Mouse (Mus musculus) hindbrain, embryonic 15.5 days (tissue): Measurements from ENCODE around the gene Tbc1d22a. TPM values are rescaled to one million over a fixed set of nuclear protein-coding genes. Genes with fewer than 3 reads are reported as not detected.

Experiments used
- ATAC-seq: fragments of 200-750 bp; cut with Nextera tagmentation; 2 replicates; pipeline ENCODE4 v1.8.0; 2017; ENCODE audit warnings: low read depth, moderate number of reproducible peaks, moderate TSS enrichment; ENCODE audit not compliant: low FRiP score
- H3K27ac ChIP-seq: fragments of 300-500 bp; sonication (generic); replicated peaks from 2 replicates; pipeline ENCODE4 v1.5.1; 2015; ENCODE audit warnings: mild to moderate bottlenecking, inconsistent platforms
- H3K27me3 ChIP-seq: fragments of 300-500 bp; sonication (generic); 2 replicates; pipeline ENCODE4 v1.6.1; 2015; ENCODE audit warnings: control low read depth, inconsistent platforms
- H3K36me3 ChIP-seq: fragments of 300-500 bp; sonication (generic); 2 replicates; pipeline ENCODE4 v1.6.1; 2015; ENCODE audit warnings: control low read depth, inconsistent platforms
- H3K4me1 ChIP-seq: fragments of 300-500 bp; sonication (generic); replicated peaks from 2 replicates; pipeline ENCODE4 v1.6.1; 2015; ENCODE audit warnings: control low read depth, inconsistent platforms
- H3K4me2 ChIP-seq: fragments of 300-500 bp; sonication (generic); 2 replicates; pipeline ENCODE4 v1.6.1; 2015; ENCODE audit warnings: moderate library complexity, mild to moderate bottlenecking, inconsistent platforms
- H3K4me3 ChIP-seq: fragments of 300-500 bp; sonication (generic); 2 replicates; pipeline ENCODE4 v1.5.1; 2015; ENCODE audit warnings: mild to moderate bottlenecking, inconsistent platforms
- H3K9ac ChIP-seq: fragments of 300-500 bp; sonication (generic); 2 replicates; pipeline ENCODE4 v1.6.1; 2015; ENCODE audit warnings: inconsistent platforms
- H3K9me3 ChIP-seq: fragments of 300-500 bp; sonication (generic); 2 replicates; pipeline ENCODE4 v1.6.1; 2016; ENCODE audit warnings: control low read depth, inconsistent platforms
- WGBS: fragments of 180-500 bp; shearing (Covaris S2); methylation state at CpG from one replicate; pipeline ENCODE4 v1.1.7; 2015; 5-methylcytosine and 5-hydroxymethylcytosine counted together
- polyA plus RNA-seq: library from polyadenylated mRNA; unstranded; fragments of >200 nt; fragmentation: Nextera tagmentation; extraction: Ambion mirVana; gene quantifications from 2 replicates; pipeline ENCODE4 v1.2.1, GENCODE M21; 2015

Gene Tbc1d22a
- polyA plus RNA-seq, 1 experiment from 2014 or later: 13.2 TPM

DNA sequence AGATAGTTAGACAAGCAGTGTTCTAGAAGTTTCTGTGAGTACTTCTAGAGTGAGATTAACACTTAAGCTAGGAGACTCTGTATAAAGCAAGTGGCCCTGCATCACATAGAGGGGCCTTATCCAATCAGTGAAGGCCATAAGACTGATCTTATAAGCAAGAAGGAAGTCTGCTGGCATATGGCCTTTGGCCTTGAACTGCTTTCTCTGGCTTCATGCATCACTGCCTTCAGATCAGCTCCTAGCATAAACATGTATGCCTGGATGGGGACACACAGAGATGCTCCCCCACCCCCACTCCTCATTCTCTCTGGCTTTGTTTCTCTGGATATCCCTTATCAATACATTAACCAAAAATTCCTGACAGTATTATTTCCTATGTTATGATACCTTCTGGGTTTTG, 218.5 kb downstream of the Tbc1d22a start:
- Histone ChIP-seq H3K27me3 (no peaks in the 10 kb centered on the region), H3K9ac (no peak overlapping the region), H3K36me3 (no peaks in the 10 kb centered on the region), H3K4me1 (peaks cover 12% of the 10 kb centered on the region; the same call in 1 of the 2 replicates), H3K4me3 (no peak overlapping the region), H3K4me2 (no peak overlapping the region), H3K9me3 (no peaks in the 10 kb centered on the region), H3K27ac (no peak overlapping the region; the same call in 1 of the 2 replicates)
- ATAC-seq: no peak

- ATAC-seq: no peak
These were observed 219.1 kb downstream of the Tbc1d22a start for GRCm38 (mm10) chr15:86433378-86433777.

GRCm38 (mm10) chr15:86434241-86434640, 220.0 kb downstream of the Tbc1d22a start:
- Histone ChIP-seq H3K9me3 (no peaks in the 10 kb centered on the region), H3K4me1 (peaks cover 8% of the 10 kb centered on the region; the same call in 1 of the 2 replicates), H3K27ac (no peak overlapping the region), H3K36me3 (no peaks in the 10 kb centered on the region), H3K4me2 (no peak overlapping the region), H3K27me3 (no peaks in the 10 kb centered on the region), H3K9ac (no peak overlapping the region), H3K4me3 (no peak overlapping the region)
- ATAC-seq: no peak
- 76% methylated on average over 3 of the region's 3 CpGs for WGBS

More at GRCm38 (mm10) chr15:86433378-86433777, 219.1 kb downstream of the Tbc1d22a start:
- no peaks in the 10 kb centered on the region for H3K27me3 ChIP-seq
- 59% methylated on average over 8 of the region's 8 CpGs for WGBS
- no peaks in the 10 kb centered on the region for H3K36me3 ChIP-seq
- H3K4me2 ChIP-seq: no peak overlapping the region
- no peak overlapping the region for H3K9ac ChIP-seq
- H3K27ac ChIP-seq: no peak overlapping the region
- H3K4me3 ChIP-seq: no peak overlapping the region
- H3K9me3 ChIP-seq: no peaks in the 10 kb centered on the region
- H3K4me1 ChIP-seq: peaks cover 10% of the 10 kb centered on the region; the same call in 1 of the 2 replicates

DNA sequence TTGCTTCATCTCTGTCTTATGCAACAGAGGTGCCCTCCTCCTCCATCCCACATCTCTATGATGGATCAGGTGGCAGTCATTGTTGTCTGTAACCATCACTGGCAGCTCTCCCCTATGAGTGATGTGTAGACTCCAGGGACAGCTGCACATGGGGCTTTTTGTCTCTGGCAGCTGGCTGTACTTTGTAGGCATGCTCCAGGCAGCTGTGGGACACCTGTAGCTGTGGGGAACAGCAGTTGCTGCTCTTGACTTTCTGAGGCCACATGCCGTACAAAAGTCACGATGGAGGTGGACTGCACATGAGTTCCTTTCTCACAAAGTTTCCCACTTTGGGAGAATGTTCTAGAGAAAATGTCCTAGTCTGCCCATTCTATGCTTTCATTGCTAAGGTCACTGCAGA, 223.1 kb downstream of the Tbc1d22a start:
- no peak for ATAC-seq

DNA sequence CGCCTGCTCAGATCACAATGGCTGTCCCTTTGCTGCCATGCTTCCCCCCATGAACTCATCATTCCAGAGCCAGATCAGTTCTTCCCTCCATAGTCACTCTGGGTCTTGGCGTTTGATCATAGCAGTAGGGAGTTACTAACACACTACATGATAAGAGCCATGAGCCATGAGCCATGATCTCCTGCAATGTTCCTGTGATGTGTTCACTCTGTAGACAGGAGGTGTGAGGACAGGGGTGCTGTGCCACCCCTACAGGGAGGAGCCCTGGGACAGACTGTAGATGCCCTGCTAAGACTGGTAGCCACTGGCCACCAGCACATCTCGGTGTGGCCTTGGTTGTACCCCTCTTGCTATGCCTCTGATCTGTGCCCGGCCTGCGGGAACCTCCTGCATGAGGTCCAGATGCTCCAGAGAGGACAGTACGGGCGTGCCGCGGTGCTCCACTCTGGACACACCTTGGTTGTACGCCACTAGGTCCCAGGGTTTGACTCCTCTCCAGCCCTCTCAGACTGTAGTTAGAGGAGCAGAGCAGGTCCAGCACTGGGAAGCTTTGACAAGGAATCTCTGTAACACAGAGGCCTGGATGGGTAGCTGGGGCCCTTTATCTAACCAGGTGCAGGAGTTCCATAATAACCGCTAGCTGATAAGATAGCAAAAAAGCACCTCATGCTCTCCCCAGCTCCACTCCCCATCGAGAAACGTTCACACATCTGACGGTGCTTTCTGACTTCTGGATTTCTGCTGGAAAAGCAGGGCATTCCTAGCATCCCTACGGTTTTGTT, 224.9 kb downstream of the Tbc1d22a start:
- WGBS: 95% methylated on average over 15 of the region's 15 CpGs
- no peak for ATAC-seq

More for the DNA sequence above, 223.1 kb downstream of the Tbc1d22a start:
- H3K36me3 ChIP-seq: no peaks in the 10 kb centered on the region
- H3K9ac ChIP-seq: no peak overlapping the region
- no peak overlapping the region for H3K4me2 ChIP-seq
- H3K4me3 ChIP-seq: no peak overlapping the region
- WGBS: 90% methylated on average over 2 of the region's 2 CpGs
- 0 out of 2 replicates have a peak, but pooled peaks cover 5% of the 10 kb centered on the region for H3K4me1 ChIP-seq
- H3K27ac ChIP-seq: no peak overlapping the region
- no peaks in the 10 kb centered on the region for H3K9me3 ChIP-seq
- no peaks in the 10 kb centered on the region for H3K27me3 ChIP-seq

DNA sequence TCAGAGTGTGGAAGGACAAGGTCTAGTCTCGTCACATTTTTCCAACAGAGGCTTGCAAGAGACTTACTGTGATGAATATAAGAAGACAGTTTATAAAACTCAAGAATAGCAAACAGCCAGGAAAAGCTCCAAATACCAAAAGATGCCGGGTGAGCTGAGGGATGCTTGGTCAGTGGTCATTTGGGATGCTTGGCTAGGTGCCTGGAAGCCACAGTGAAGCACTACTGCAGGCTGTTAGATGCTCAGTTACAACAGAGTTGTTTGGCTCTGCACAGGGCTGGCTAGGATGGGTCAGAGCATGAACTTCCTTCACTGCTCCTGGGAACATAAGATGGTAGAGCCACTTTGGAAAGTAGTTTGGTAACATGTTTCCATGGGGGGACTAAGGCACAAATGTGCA, 230.0 kb downstream of the Tbc1d22a start:
- ATAC-seq: no peak
- Histone ChIP-seq H3K36me3 (no peaks in the 10 kb centered on the region), H3K4me3 (no peak overlapping the region), H3K4me2 (no peak overlapping the region), H3K27ac (no peak overlapping the region), H3K9me3 (no peaks in the 10 kb centered on the region), H3K9ac (no peak overlapping the region), H3K4me1 (no peaks in the 10 kb centered on the region), H3K27me3 (no peaks in the 10 kb centered on the region)
- 66% methylated on average over 2 of the region's 2 CpGs for WGBS

More for the DNA sequence above, 224.9 kb downstream of the Tbc1d22a start:
- Histone ChIP-seq H3K36me3 (no peaks in the 10 kb centered on the region), H3K27ac (no peak overlapping the region), H3K9ac (no peak overlapping the region), H3K4me1 (0 out of 2 replicates have a peak, but pooled peaks cover 2% of the 10 kb centered on the region), H3K9me3 (no peaks in the 10 kb centered on the region), H3K4me3 (no peak overlapping the region), H3K4me2 (no peak overlapping the region), H3K27me3 (no peaks in the 10 kb centered on the region)

DNA sequence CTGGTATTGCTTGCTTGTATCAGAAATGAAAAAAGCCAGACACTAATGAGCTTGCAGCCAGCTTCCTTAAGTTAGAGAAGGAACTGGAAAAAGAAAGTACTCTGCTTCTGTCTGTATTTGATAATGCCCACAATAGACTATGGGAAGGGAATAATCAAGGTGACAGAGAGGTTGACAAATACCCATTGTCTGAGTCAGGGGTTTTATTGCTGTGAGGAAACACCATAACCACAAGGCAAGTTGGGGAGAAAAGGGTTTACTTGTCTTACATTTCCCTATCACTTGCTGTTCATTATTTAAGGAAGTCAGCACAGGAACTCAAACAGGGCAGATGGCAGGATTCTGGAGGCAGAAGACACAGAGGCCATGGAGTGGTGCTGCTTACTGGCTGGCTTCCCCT, 231.8 kb downstream of the Tbc1d22a start:
- H3K4me3 ChIP-seq: no peak overlapping the region
- H3K27ac ChIP-seq: no peak overlapping the region
- no peaks in the 10 kb centered on the region for H3K4me1 ChIP-seq
- H3K9me3 ChIP-seq: no peaks in the 10 kb centered on the region
- H3K9ac ChIP-seq: no peak overlapping the region
- ATAC-seq: no peak
- no peak overlapping the region for H3K4me2 ChIP-seq
- H3K36me3 ChIP-seq: no peaks in the 10 kb centered on the region
- H3K27me3 ChIP-seq: no peaks in the 10 kb centered on the region

DNA sequence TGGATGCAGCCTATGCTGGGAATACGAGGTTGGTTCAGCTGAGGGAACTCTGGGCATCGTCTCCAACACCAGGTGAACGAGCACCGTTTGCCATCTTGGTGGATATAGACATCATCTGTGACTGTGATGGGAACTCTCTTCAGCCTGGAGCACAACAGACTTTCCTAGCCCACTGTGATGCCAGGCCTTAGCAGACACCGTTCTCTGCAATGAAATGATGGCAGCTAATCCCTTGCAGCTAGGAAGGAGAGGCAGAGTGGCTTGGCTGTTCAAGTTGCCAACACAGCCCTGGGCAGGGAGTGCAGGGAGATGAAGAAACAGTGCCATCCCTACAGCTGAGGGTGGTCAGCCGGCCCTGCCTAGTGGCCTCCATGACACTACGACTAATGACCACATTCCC, 233.0 kb downstream of the Tbc1d22a start:
- H3K9me3 ChIP-seq: no peaks in the 10 kb centered on the region
- H3K27me3 ChIP-seq: no peaks in the 10 kb centered on the region
- WGBS: 88% methylated on average over 7 of the region's 7 CpGs
- no peak overlapping the region for H3K4me2 ChIP-seq
- no peaks in the 10 kb centered on the region for H3K4me1 ChIP-seq
- H3K4me3 ChIP-seq: no peak overlapping the region
- H3K36me3 ChIP-seq: no peaks in the 10 kb centered on the region
- ATAC-seq: no peak
- H3K9ac ChIP-seq: no peak overlapping the region
- no peak overlapping the region for H3K27ac ChIP-seq

DNA sequence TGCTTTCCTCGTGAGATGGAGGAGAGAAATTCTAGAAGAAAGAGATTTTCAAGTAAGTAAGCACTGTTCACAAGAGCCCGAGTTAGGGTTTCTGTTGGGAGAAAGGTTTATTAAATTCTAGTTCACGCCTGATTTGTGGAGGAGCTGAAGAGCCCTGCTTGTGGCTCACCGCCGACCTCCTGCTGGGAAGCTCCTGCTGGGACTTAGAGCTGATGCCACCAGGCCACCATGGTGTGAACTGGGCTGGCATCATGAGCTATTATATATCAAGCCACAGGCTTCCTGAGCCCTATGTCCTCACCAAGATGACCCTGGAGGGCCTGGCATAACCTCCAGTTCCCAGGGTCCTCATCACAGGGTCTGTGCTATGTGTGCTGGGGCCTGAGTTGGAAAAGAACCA, 235.0 kb downstream of the Tbc1d22a start:
- H3K36me3 ChIP-seq: no peaks in the 10 kb centered on the region
- no peaks in the 10 kb centered on the region for H3K27me3 ChIP-seq
- H3K9ac ChIP-seq: no peak overlapping the region
- 77% methylated on average over 5 of the region's 5 CpGs for WGBS
- no peaks in the 10 kb centered on the region for H3K4me1 ChIP-seq
- no peak overlapping the region for H3K4me2 ChIP-seq
- no peak for ATAC-seq
- no peaks in the 10 kb centered on the region for H3K9me3 ChIP-seq
- H3K27ac ChIP-seq: no peak overlapping the region
- no peak overlapping the region for H3K4me3 ChIP-seq

DNA sequence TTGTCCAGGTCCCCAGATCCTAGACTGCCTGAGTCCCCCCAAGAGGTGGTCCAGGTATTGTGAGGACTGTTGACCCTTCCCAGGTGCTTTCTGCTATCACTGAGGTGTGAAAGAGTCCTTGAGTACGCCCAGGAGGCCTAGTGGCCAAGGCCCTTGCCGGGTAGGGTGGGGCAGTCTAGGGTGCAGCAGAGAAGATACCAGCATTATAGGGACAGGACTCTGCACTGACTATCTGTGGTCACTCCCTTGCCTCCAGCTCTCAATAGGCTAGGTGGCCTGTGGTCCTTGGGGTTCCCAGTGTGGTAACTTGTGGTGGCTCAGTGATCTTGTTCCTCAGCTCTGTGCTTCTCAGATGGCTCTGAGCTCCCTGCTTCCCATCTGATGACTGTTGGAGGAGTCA, 235.5 kb downstream of the Tbc1d22a start:
- Histone ChIP-seq H3K4me2 (no peak overlapping the region), H3K27ac (no peak overlapping the region), H3K36me3 (no peaks in the 10 kb centered on the region), H3K4me1 (no peaks in the 10 kb centered on the region), H3K4me3 (no peak overlapping the region), H3K9ac (no peak overlapping the region), H3K27me3 (no peaks in the 10 kb centered on the region), H3K9me3 (no peaks in the 10 kb centered on the region)
- ATAC-seq: no peak
- 98% methylated on average over 2 of the region's 2 CpGs for WGBS

DNA sequence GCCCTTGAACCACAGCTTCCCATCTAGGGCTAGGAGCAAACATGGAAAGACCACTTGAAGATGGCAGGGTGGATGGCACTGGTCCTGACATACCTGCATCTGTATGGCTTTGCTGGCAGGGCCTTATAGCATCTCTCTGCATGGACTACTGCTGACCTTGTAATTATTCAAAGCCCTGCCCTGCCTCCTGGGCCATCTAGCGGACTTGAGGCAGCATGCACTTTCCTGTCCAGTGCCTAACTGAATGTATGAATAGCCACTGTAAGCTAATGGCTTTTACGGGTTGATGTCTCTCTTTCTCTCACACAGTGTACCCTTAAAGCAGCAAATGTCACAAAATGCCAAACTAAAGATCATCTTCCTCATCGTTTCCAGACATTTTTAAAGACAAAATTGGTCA, 245.2 kb downstream of the Tbc1d22a start:
- H3K4me3 ChIP-seq: no peak overlapping the region
- WGBS: 66% methylated on average over 3 of the region's 3 CpGs
- H3K27me3 ChIP-seq: no peaks in the 10 kb centered on the region
- no peaks in the 10 kb centered on the region for H3K36me3 ChIP-seq
- H3K9me3 ChIP-seq: no peaks in the 10 kb centered on the region
- no peak overlapping the region for H3K27ac ChIP-seq
- ATAC-seq: no peak
- no peaks in the 10 kb centered on the region; the same call in 1 of the 2 replicates for H3K4me1 ChIP-seq
- H3K9ac ChIP-seq: no peak overlapping the region
- no peak overlapping the region for H3K4me2 ChIP-seq

GRCm38 (mm10) chr15:86462636-86463035, 248.4 kb downstream of the Tbc1d22a start:
- Histone ChIP-seq H3K9me3 (no peaks in the 10 kb centered on the region), H3K27me3 (no peaks in the 10 kb centered on the region), H3K4me3 (no peak overlapping the region), H3K4me2 (no peak overlapping the region), H3K36me3 (no peaks in the 10 kb centered on the region), H3K9ac (no peak overlapping the region), H3K27ac (no peak overlapping the region), H3K4me1 (no peaks in the 10 kb centered on the region; the same call in 1 of the 2 replicates)
- no peak for ATAC-seq
- WGBS: 69% methylated on average over 8 of the region's 8 CpGs

DNA sequence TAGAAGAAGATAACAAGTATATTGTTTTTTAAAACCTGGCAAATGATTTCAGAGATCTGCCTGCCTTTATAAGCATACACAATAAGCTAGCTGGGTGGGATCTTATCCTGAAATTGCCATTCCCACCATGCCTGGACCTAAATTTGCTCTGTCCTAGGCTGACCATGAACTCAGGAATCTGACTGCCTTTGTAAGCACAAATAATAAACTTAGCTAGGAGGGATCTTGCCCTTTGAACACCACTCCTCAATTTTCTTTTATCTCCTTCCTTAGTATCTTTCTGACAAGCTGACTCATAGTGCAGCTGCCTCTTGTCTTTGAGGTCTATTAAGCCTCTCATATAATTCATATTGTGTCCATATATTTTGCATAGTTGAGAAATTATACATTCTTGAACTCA, 253.8 kb downstream of the Tbc1d22a start:
- peaks cover 5% of the 10 kb centered on the region; the same call in 1 of the 2 replicates for H3K9me3 ChIP-seq

More for the DNA sequence above, 253.8 kb downstream of the Tbc1d22a start:
- H3K4me2 ChIP-seq: no peak overlapping the region
- no peaks in the 10 kb centered on the region for H3K36me3 ChIP-seq
- no peak overlapping the region for H3K9ac ChIP-seq
- H3K4me3 ChIP-seq: no peak overlapping the region
- H3K27me3 ChIP-seq: no peaks in the 10 kb centered on the region
- no peak for ATAC-seq
- no peak overlapping the region for H3K27ac ChIP-seq
- H3K4me1 ChIP-seq: no peaks in the 10 kb centered on the region
